Mouse (Mus musculus): Measurements from ENCODE around the gene Grid1. TPM values are rescaled to one million over a fixed set of nuclear protein-coding genes. Genes with fewer than 3 reads are reported as not detected.

Grid1 gene
- total and polyA plus RNA-seq, 2 experiments from 2014 or later = 9.2 to 28.3 TPM

- Histone ChIP-seq H3K4me2 (ENCODE audit: low read depth) (no peak overlapping the region), H3K4me1 (ENCODE audit: insufficient read depth) (no peaks in the 10 kb centered on the region), H3K27me3 (ENCODE audit: insufficient read depth, low read length) (no peaks in the 10 kb centered on the region), H3K36me3 (ENCODE audit: insufficient read depth) (no peaks in the 10 kb centered on the region), H3K4me3 (ENCODE audit: low read depth, low read length) (no peak overlapping the region), H3K27ac (ENCODE audit: low read depth, low read length) (no peak overlapping the region), H3K9ac (no peak overlapping the region), H3K9me3 (ENCODE audit: low read length) (no peaks in the 10 kb centered on the region)
- 85% methylated on average over 1 of the region's 1 CpGs for WGBS
- DNase-seq (no peak), ATAC-seq (no peak)
- no peak for TF ChIP-seq CTCF (IDR thresholded peaks at IDR 0.05; ENCODE audit: low read depth)
Measured at GRCm38 (mm10) chr14:35185399-35185798, 365.5 kb downstream of the Grid1 start.

- no peaks in the 10 kb centered on the region for H3K9me3 ChIP-seq (ENCODE audit: low read length)
- no peaks in the 10 kb centered on the region for H3K36me3 ChIP-seq (ENCODE audit: insufficient read depth)
- H3K4me1 ChIP-seq (ENCODE audit: insufficient read depth) = no peaks in the 10 kb centered on the region
- no peak overlapping the region for H3K4me2 ChIP-seq (ENCODE audit: low read depth)
- no peak for TF ChIP-seq CTCF (IDR thresholded peaks at IDR 0.05; ENCODE audit: low read depth)
- H3K27me3 ChIP-seq (ENCODE audit: insufficient read depth, low read length) = no peaks in the 10 kb centered on the region
- no peak overlapping the region for H3K27ac ChIP-seq (ENCODE audit: low read depth, low read length)
- H3K4me3 ChIP-seq (ENCODE audit: low read depth, low read length) = no peak overlapping the region
- no peak for ATAC-seq
- WGBS = 75% methylated on average over 6 of the region's 6 CpGs
- no peak overlapping the region for H3K9ac ChIP-seq
- DNase-seq = no peak
Measured at GRCm38 (mm10) chr14:35192256-35192655, 372.3 kb downstream of the Grid1 start.

- Histone ChIP-seq H3K27me3 (ENCODE audit: insufficient read depth, low read length) (no peaks in the 10 kb centered on the region), H3K4me3 (ENCODE audit: low read depth, low read length) (no peak overlapping the region), H3K4me1 (ENCODE audit: insufficient read depth) (no peaks in the 10 kb centered on the region), H3K27ac (ENCODE audit: low read depth, low read length) (no peak overlapping the region), H3K9ac (no peak overlapping the region), H3K9me3 (ENCODE audit: low read length) (no peaks in the 10 kb centered on the region), H3K4me2 (ENCODE audit: low read depth) (no peak overlapping the region), H3K36me3 (ENCODE audit: insufficient read depth) (no peaks in the 10 kb centered on the region)
- ATAC-seq = no peak
- DNase-seq = no peak
- 83% methylated on average over 3 of the region's 3 CpGs for WGBS
- no peak for TF ChIP-seq CTCF (IDR thresholded peaks at IDR 0.05; ENCODE audit: low read depth)
Measured at GRCm38 (mm10) chr14:35197371-35197770, 377.5 kb downstream of the Grid1 start.

- WGBS = 59% methylated on average over 4 of the region's 4 CpGs
- no peak overlapping the region for H3K4me2 ChIP-seq (ENCODE audit: low read depth)
- ATAC-seq (no peak), DNase-seq (no peak)
- no peaks in the 10 kb centered on the region for H3K27me3 ChIP-seq (ENCODE audit: insufficient read depth, low read length)
- H3K9me3 ChIP-seq (ENCODE audit: low read length) = no peaks in the 10 kb centered on the region
- no peak overlapping the region for H3K4me3 ChIP-seq (ENCODE audit: low read depth, low read length)
- H3K4me1 ChIP-seq (ENCODE audit: insufficient read depth) = no peaks in the 10 kb centered on the region
- no peak overlapping the region for H3K9ac ChIP-seq
- TF ChIP-seq CTCF (IDR thresholded peaks at IDR 0.05; ENCODE audit: low read depth) = no peak
- no peak overlapping the region for H3K27ac ChIP-seq (ENCODE audit: low read depth, low read length)
- no peaks in the 10 kb centered on the region for H3K36me3 ChIP-seq (ENCODE audit: insufficient read depth)
Measured at GRCm38 (mm10) chr14:35198447-35198846, 378.5 kb downstream of the Grid1 start.

- H3K9ac ChIP-seq = no peak overlapping the region
- H3K27me3 ChIP-seq (ENCODE audit: insufficient read depth, low read length) = no peaks in the 10 kb centered on the region
- H3K4me3 ChIP-seq (ENCODE audit: low read depth, low read length) = no peak overlapping the region
- H3K27ac ChIP-seq (ENCODE audit: low read depth, low read length) = no peak overlapping the region
- H3K36me3 ChIP-seq (ENCODE audit: insufficient read depth) = no peaks in the 10 kb centered on the region
- H3K4me2 ChIP-seq (ENCODE audit: low read depth) = no peak overlapping the region
- WGBS = 56% methylated on average over 6 of the region's 6 CpGs
- no peak for DNase-seq
- H3K9me3 ChIP-seq (ENCODE audit: low read length) = no peaks in the 10 kb centered on the region
- no peak for TF ChIP-seq CTCF (IDR thresholded peaks at IDR 0.05; ENCODE audit: low read depth)
- no peak for ATAC-seq
- no peaks in the 10 kb centered on the region for H3K4me1 ChIP-seq (ENCODE audit: insufficient read depth)
Measured at GRCm38 (mm10) chr14:35198899-35199298, 379.0 kb downstream of the Grid1 start.

- no peaks in the 10 kb centered on the region for H3K36me3 ChIP-seq (ENCODE audit: insufficient read depth)
- H3K4me1 ChIP-seq (ENCODE audit: insufficient read depth) = no peaks in the 10 kb centered on the region
- H3K9ac ChIP-seq = no peak overlapping the region
- H3K27me3 ChIP-seq (ENCODE audit: insufficient read depth, low read length) = no peaks in the 10 kb centered on the region
- 77% methylated on average over 6 of the region's 6 CpGs for WGBS
- TF ChIP-seq CTCF (IDR thresholded peaks at IDR 0.05; ENCODE audit: low read depth) = no peak
- DNase-seq (no peak), ATAC-seq (no peak)
- no peaks in the 10 kb centered on the region for H3K9me3 ChIP-seq (ENCODE audit: low read length)
- H3K27ac ChIP-seq (ENCODE audit: low read depth, low read length) = no peak overlapping the region
- H3K4me2 ChIP-seq (ENCODE audit: low read depth) = no peak overlapping the region
- H3K4me3 ChIP-seq (ENCODE audit: low read depth, low read length) = no peak overlapping the region
Measured at GRCm38 (mm10) chr14:35209444-35209843, 389.5 kb downstream of the Grid1 start.

GRCm38 (mm10) chr14:35219021-35219420, 399.1 kb downstream of the Grid1 start:
- H3K36me3 ChIP-seq (ENCODE audit: insufficient read depth) = no peaks in the 10 kb centered on the region
- no peaks in the 10 kb centered on the region for H3K9me3 ChIP-seq (ENCODE audit: low read length)
- H3K9ac ChIP-seq = no peak overlapping the region
- WGBS = 90% methylated on average over 4 of the region's 4 CpGs
- no peaks in the 10 kb centered on the region for H3K27me3 ChIP-seq (ENCODE audit: insufficient read depth, low read length)
- H3K27ac ChIP-seq (ENCODE audit: low read depth, low read length) = no peak overlapping the region
- DNase-seq (no peak), ATAC-seq (no peak)
- no peak overlapping the region for H3K4me3 ChIP-seq (ENCODE audit: low read depth, low read length)
- TF ChIP-seq CTCF (IDR thresholded peaks at IDR 0.05; ENCODE audit: low read depth) = no peak
- no peaks in the 10 kb centered on the region for H3K4me1 ChIP-seq (ENCODE audit: insufficient read depth)
- no peak overlapping the region for H3K4me2 ChIP-seq (ENCODE audit: low read depth)

- WGBS = 70% methylated on average over 2 of the region's 2 CpGs
- no peak for TF ChIP-seq CTCF (IDR thresholded peaks at IDR 0.05; ENCODE audit: low read depth)
Measured at GRCm38 (mm10) chr14:35222196-35222595, 402.3 kb downstream of the Grid1 start.

More at GRCm38 (mm10) chr14:35222196-35222595, 402.3 kb downstream of the Grid1 start:
- H3K36me3 ChIP-seq (ENCODE audit: insufficient read depth) = no peaks in the 10 kb centered on the region
- DNase-seq (no peak), ATAC-seq (no peak)
- no peak overlapping the region for H3K27ac ChIP-seq (ENCODE audit: low read depth, low read length)
- H3K9ac ChIP-seq = no peak overlapping the region
- no peak overlapping the region for H3K4me2 ChIP-seq (ENCODE audit: low read depth)
- H3K9me3 ChIP-seq (ENCODE audit: low read length) = no peaks in the 10 kb centered on the region
- H3K4me1 ChIP-seq (ENCODE audit: insufficient read depth) = no peaks in the 10 kb centered on the region
- no peak overlapping the region for H3K4me3 ChIP-seq (ENCODE audit: low read depth, low read length)
- no peaks in the 10 kb centered on the region for H3K27me3 ChIP-seq (ENCODE audit: insufficient read depth, low read length)
